Mouse (Mus musculus): ENCODE results near the gene Eid2b. TPM values are rescaled to one million over a fixed set of nuclear protein-coding genes. Genes with fewer than 3 reads are reported as not detected.
"Not testable (repeated sequence)": the region's sequence is repeated elsewhere in the genome, so short reads cannot be mapped to it uniquely, and the experiment has no call there.

Eid2b gene
- polyA plus RNA-seq (2015; fragmentation: Nextera tagmentation; extraction: Ambion mirVana), result 5.7 and 6.2 TPM in 2 replicates

- H3K9me3 ChIP-seq (ENCODE audit: control insufficient read depth, low read length), result no peaks in the 10 kb centered on the region
- H3K4me2 ChIP-seq (ENCODE audit: low read depth, low read length), result peak within 1 kb of the TSS; percentile 79
- H3K9ac ChIP-seq (ENCODE audit: low read depth, low read length), result peak within 1 kb of the TSS; percentile 93
- peak; percentile 87 for ATAC-seq
- WGBS, result 3% methylated on average over 68 of the region's 68 CpGs
- no peaks in the 10 kb centered on the region for H3K27me3 ChIP-seq (replicated peaks; ENCODE audit: control insufficient read depth, insufficient read depth, low read length)
- no peaks in the 10 kb centered on the region for H3K36me3 ChIP-seq (ENCODE audit: control insufficient read depth, insufficient read depth, low read length)
- H3K4me1 ChIP-seq (ENCODE audit: control insufficient read depth, insufficient read depth, low read length), result peaks cover 4% of the 10 kb centered on the region; the same call in 1 of the 2 replicates
- peak within 1 kb of the TSS; percentile 70 for H3K27ac ChIP-seq (ENCODE audit: low read length)
- peak within 1 kb of the TSS; percentile 79 for H3K4me3 ChIP-seq (ENCODE audit: low read length)
Observed at GRCm38 (mm10) chr7:28277615-28278278, at the start of gene Eid2b. TSS of gene Eid2b (plus strand) at chr7:28277739.

DNA sequence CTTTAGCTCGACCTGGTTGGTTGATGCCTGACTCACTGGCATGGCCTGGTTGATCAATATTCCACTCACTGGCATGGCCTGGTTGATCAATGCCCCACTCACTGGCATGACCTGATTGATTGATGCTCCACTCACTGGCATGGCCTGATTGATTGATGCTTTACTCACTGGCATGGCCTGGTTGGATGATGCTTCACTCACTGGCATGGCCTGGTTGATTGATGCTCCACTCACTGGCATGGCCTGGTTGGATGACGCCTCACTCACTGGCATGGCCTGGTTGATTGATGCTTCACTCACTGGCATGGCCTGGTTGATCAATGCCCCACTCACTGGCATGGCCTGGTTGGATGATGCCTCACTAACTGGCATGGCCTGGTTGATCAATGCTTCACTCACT lies 33.6 kb upstream of the Eid2b start:
- not testable (repeated sequence) for ATAC-seq; H3K36me3 ChIP-seq (ENCODE audit: control insufficient read depth, insufficient read depth, low read length); H3K4me2 ChIP-seq (ENCODE audit: low read depth, low read length); H3K9me3 ChIP-seq (ENCODE audit: control insufficient read depth, low read length); H3K4me3 ChIP-seq (ENCODE audit: low read length); H3K4me1 ChIP-seq (ENCODE audit: control insufficient read depth, insufficient read depth, low read length); H3K27ac ChIP-seq (ENCODE audit: low read length); H3K9ac ChIP-seq (ENCODE audit: low read depth, low read length); H3K27me3 ChIP-seq (replicated peaks; ENCODE audit: control insufficient read depth, insufficient read depth, low read length)
- 57% methylated on average over 2 of the region's 2 CpGs for WGBS

- 93% methylated on average over 3 of the region's 3 CpGs for WGBS
- no peak overlapping the region for H3K4me2 ChIP-seq (ENCODE audit: low read depth, low read length)
- H3K4me3 ChIP-seq (ENCODE audit: low read length), result no peak overlapping the region
- no peak overlapping the region for H3K27ac ChIP-seq (ENCODE audit: low read length)
- ATAC-seq, result no peak
- no peak overlapping the region for H3K9ac ChIP-seq (ENCODE audit: low read depth, low read length)
- no peaks in the 10 kb centered on the region for H3K4me1 ChIP-seq (ENCODE audit: control insufficient read depth, insufficient read depth, low read length)
- H3K9me3 ChIP-seq (ENCODE audit: control insufficient read depth, low read length), result no peaks in the 10 kb centered on the region
- no peaks in the 10 kb centered on the region for H3K36me3 ChIP-seq (ENCODE audit: control insufficient read depth, insufficient read depth, low read length)
- no peaks in the 10 kb centered on the region for H3K27me3 ChIP-seq (replicated peaks; ENCODE audit: control insufficient read depth, insufficient read depth, low read length)
Observed at GRCm38 (mm10) chr7:28248957-28249356, 28.6 kb upstream of the Eid2b start.

DNA sequence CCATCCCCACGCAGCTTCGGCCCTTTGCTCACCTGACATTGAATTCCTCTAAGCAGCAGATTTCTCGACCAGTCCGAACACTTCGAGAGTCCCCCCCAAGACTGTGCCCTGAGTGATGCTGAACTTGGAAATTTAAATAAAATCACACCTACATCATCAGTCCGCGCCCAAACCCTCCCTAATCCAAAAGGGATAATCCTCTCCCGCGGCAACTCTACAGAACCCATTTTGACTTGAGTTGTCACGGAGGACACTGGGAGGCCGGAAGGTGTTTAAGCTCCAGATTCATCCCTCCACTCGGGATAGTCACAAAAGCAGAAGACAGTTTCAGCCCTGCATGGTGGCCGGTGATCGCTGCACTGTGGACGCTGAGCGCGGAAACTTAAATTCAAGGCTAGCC lies 25.6 kb upstream of the Eid2b start:
- WGBS, result 87% methylated on average over 17 of the region's 17 CpGs
- no peak for ATAC-seq

DNA sequence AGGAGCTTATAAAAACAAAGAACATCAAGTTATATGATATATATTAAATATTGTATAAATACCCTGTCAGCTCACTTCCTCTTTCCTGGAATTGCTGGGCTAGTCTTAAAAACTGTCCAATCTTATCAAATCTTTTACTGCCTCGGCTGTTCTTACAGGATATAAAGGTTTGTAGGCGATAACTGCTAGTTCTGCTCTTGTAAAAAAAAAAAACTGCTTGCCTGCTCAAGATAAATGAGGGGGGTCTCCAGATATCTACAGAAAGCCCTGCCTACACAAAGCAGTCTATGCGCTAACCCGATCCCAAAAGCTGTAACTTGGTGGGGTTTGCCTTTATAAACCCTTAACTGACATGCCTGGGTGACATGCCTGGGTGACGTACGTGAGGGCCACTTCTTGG lies 22.9 kb upstream of the Eid2b start:
- WGBS, result 85% methylated on average over 6 of the region's 6 CpGs
- no peaks in the 10 kb centered on the region for H3K4me1 ChIP-seq (ENCODE audit: control insufficient read depth, insufficient read depth, low read length)
- no peaks in the 10 kb centered on the region for H3K27me3 ChIP-seq (replicated peaks; ENCODE audit: control insufficient read depth, insufficient read depth, low read length)
- no peaks in the 10 kb centered on the region for H3K36me3 ChIP-seq (ENCODE audit: control insufficient read depth, insufficient read depth, low read length)
- H3K27ac ChIP-seq (ENCODE audit: low read length), result no peak overlapping the region
- no peak overlapping the region for H3K9ac ChIP-seq (ENCODE audit: low read depth, low read length)
- ATAC-seq, result no peak
- no peaks in the 10 kb centered on the region for H3K9me3 ChIP-seq (ENCODE audit: control insufficient read depth, low read length)
- no peak overlapping the region for H3K4me3 ChIP-seq (ENCODE audit: low read length)
- H3K4me2 ChIP-seq (ENCODE audit: low read depth, low read length), result no peak overlapping the region

More for the DNA sequence above, 25.6 kb upstream of the Eid2b start:
- no peak overlapping the region for H3K9ac ChIP-seq (ENCODE audit: low read depth, low read length)
- H3K4me3 ChIP-seq (ENCODE audit: low read length), result no peak overlapping the region
- H3K36me3 ChIP-seq (ENCODE audit: control insufficient read depth, insufficient read depth, low read length), result no peaks in the 10 kb centered on the region
- H3K27ac ChIP-seq (ENCODE audit: low read length), result no peak overlapping the region
- no peak overlapping the region for H3K4me2 ChIP-seq (ENCODE audit: low read depth, low read length)
- no peaks in the 10 kb centered on the region for H3K27me3 ChIP-seq (replicated peaks; ENCODE audit: control insufficient read depth, insufficient read depth, low read length)
- no peaks in the 10 kb centered on the region for H3K9me3 ChIP-seq (ENCODE audit: control insufficient read depth, low read length)
- H3K4me1 ChIP-seq (ENCODE audit: control insufficient read depth, insufficient read depth, low read length), result no peaks in the 10 kb centered on the region

DNA sequence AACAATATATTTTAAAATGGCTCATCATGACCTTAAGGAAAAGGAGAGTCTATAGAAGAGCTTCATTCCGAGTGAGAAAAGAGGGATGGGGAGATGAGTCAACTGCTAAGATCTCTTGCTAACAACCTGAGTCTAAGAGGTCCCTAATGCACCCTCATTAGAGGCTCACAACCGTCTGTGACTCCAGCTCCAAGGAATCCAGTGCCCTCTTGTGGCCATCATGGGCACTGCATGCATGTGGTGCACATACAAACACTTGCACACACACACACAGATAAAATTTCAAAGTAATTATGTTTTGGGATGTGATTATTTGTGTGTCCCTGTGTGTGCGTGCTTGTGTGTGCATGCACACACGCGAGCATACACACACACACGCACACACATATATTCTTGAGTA lies 22.1 kb upstream of the Eid2b start:
- Histone ChIP-seq H3K4me1 (ENCODE audit: control insufficient read depth, insufficient read depth, low read length) (no peaks in the 10 kb centered on the region), H3K4me3 (ENCODE audit: low read length) (no peak overlapping the region), H3K36me3 (ENCODE audit: control insufficient read depth, insufficient read depth, low read length) (no peaks in the 10 kb centered on the region), H3K4me2 (ENCODE audit: low read depth, low read length) (no peak overlapping the region), H3K27me3 (replicated peaks; ENCODE audit: control insufficient read depth, insufficient read depth, low read length) (no peaks in the 10 kb centered on the region), H3K27ac (ENCODE audit: low read length) (no peak overlapping the region), H3K9ac (ENCODE audit: low read depth, low read length) (no peak overlapping the region), H3K9me3 (ENCODE audit: control insufficient read depth, low read length) (no peaks in the 10 kb centered on the region)
- 82% methylated on average over 6 of the region's 6 CpGs for WGBS
- no peak for ATAC-seq

DNA sequence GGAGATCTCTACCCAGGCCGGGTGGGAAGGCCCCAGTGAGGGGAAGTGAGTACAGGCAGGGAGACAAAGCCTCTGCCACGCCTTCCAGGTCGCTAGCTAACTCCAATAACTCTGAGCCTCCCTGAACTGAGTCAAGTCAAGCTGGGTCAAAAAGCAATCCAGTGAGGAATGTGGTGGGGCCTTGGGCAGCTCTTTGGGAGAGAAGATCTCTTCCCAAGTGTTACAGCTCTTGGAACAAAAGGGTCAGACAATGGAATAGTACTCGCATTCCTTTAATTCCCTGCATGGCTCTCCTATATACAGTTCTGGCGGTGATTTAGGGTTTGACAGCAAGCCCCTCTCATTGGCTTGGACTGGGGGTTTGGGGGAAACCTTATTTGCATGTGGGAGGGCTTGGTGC lies 14.7 kb upstream of the Eid2b start:
- Histone ChIP-seq H3K4me2 (ENCODE audit: low read depth, low read length) (no peak overlapping the region), H3K4me1 (ENCODE audit: control insufficient read depth, insufficient read depth, low read length) (no peaks in the 10 kb centered on the region), H3K27ac (ENCODE audit: low read length) (no peak overlapping the region), H3K9me3 (ENCODE audit: control insufficient read depth, low read length) (no peaks in the 10 kb centered on the region), H3K27me3 (replicated peaks; ENCODE audit: control insufficient read depth, insufficient read depth, low read length) (no peaks in the 10 kb centered on the region), H3K4me3 (ENCODE audit: low read length) (no peak overlapping the region), H3K9ac (ENCODE audit: low read depth, low read length) (no peak overlapping the region), H3K36me3 (ENCODE audit: control insufficient read depth, insufficient read depth, low read length) (no peaks in the 10 kb centered on the region)
- 41% methylated on average over 5 of the region's 5 CpGs for WGBS
- ATAC-seq, result no peak

- 6% methylated on average over 15 of the region's 15 CpGs for WGBS
- Histone ChIP-seq H3K4me3 (ENCODE audit: low read length) (no peak overlapping the region), H3K4me1 (ENCODE audit: control insufficient read depth, insufficient read depth, low read length) (peaks cover 2% of the 10 kb centered on the region), H3K36me3 (ENCODE audit: control insufficient read depth, insufficient read depth, low read length) (no peaks in the 10 kb centered on the region), H3K9me3 (ENCODE audit: control insufficient read depth, low read length) (no peaks in the 10 kb centered on the region), H3K4me2 (ENCODE audit: low read depth, low read length) (no peak overlapping the region), H3K27ac (ENCODE audit: low read length) (no peak overlapping the region), H3K27me3 (replicated peaks; ENCODE audit: control insufficient read depth, insufficient read depth, low read length) (no peaks in the 10 kb centered on the region), H3K9ac (ENCODE audit: low read depth, low read length) (no peak overlapping the region)
- ATAC-seq, result peak; percentile 45; the same call in 1 of the 2 replicates
Observed at GRCm38 (mm10) chr7:28263786-28264185, 13.8 kb upstream of the Eid2b start.

DNA sequence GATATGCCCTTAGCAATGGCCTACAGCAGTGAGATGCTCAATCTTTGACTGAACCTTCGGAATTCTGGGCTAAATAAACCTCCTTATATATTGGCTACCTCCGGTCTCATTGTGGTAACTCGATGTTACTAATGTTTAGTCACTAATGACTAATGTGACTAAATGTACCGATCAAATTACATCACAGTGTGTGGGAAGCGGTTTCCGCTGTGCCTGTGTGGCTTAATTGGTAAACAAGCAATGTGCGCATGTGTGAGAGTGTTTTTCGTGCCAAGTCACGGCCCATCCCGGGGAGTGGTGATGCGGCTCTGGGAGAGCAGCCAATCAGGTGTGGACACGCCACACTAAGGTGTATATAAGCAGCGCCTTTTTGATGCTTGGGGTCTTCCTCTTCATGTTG lies 12.1 kb upstream of the Eid2b start:
- WGBS, result 89% methylated on average over 13 of the region's 13 CpGs
- H3K4me2 ChIP-seq (ENCODE audit: low read depth, low read length), result no peak overlapping the region
- H3K36me3 ChIP-seq (ENCODE audit: control insufficient read depth, insufficient read depth, low read length), result 0 out of 2 replicates have a peak, but pooled peaks cover under 1% of the 10 kb centered on the region
- no peak overlapping the region for H3K9ac ChIP-seq (ENCODE audit: low read depth, low read length)
- H3K27ac ChIP-seq (ENCODE audit: low read length), result no peak overlapping the region
- ATAC-seq, result no peak
- H3K4me3 ChIP-seq (ENCODE audit: low read length), result no peak overlapping the region
- H3K27me3 ChIP-seq (replicated peaks; ENCODE audit: control insufficient read depth, insufficient read depth, low read length), result no peaks in the 10 kb centered on the region
- H3K9me3 ChIP-seq (ENCODE audit: control insufficient read depth, low read length), result no peaks in the 10 kb centered on the region
- peaks cover 3% of the 10 kb centered on the region for H3K4me1 ChIP-seq (ENCODE audit: control insufficient read depth, insufficient read depth, low read length)
